Mouse (Mus musculus): ENCODE measurements around the gene Fam173b.
"Not testable (repeated sequence)": the region's sequence is repeated elsewhere in the genome, so short reads cannot be mapped to it uniquely, and the experiment has no call there.

Gene Fam173b

DNA sequence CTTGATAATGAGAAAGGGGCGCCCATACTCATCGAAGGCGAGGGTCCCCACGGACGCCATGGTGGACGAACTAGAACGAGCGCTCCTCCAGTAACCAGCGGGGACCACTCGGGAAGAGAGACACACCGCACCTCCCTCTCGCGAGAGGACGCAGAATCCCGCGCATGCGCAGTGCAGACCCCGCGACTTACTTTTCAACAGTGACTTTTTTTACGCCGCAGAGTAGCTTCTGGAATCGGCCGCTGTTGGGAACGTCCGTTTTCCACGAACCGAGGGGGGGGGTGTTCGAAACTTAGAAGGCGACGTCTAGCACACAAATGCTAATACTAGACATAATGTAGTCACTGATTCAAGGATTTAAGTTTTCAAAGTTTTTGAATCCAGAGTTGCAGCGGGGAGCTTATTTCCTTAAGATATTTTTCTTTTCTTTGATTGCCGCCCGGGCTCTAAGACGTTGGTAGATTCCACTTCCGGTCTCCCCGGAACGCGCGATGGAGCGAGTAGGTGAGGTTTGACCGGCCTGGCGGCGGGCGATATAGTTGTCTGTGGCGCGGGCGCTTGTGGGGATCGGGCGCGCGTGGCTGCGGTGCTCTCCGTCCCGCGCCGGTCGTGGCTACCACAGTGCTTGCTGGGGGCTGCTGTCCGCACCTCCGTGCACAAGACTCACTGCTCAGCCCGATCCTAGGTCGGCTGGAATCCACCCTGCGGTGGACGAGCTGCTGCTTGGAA lies at the start of gene Fam173b, which contains the start of gene Cct5:
TSS of gene Fam173b (plus strand) at position 207 of the 729 bp plus-strand sequence.
TSS of gene Cct5 (minus strand) at position 159 of the 729 bp plus-strand sequence.
- DNase-seq, result peak; percentile 99

GRCm38 (mm10) chr15:31554855-31555254 lies 46.8 kb upstream of the Fam173b start:
- no peak for DNase-seq

- no peak for DNase-seq
Measured at GRCm38 (mm10) chr15:31561390-31561789, 40.3 kb upstream of the Fam173b start.

- DNase-seq, result no peak
Measured at GRCm38 (mm10) chr15:31561976-31562375, 39.7 kb upstream of the Fam173b start.

DNA sequence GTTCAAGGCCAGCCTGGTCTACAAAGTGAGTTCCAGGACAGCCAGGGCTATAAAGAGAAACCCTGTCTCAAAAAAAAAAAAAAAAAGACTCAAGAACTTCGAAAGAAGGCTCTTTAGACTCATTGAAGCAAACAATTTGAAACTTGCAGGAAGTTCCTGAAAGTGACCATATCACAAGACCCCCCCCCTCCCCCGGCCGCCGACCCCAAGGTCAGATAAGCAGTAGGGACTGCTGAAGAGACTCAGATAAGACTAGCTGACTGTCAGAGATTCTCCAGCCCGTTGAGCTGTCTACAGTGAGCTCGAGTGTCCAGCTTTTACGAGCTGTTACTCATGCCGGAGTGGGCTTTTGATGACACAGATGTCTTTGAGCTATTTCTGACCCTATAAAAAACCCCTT lies 38.8 kb upstream of the Fam173b start:
- no peak for DNase-seq

GRCm38 (mm10) chr15:31563577-31564546 lies 37.8 kb upstream of the Fam173b start:
- no peak for DNase-seq

DNA sequence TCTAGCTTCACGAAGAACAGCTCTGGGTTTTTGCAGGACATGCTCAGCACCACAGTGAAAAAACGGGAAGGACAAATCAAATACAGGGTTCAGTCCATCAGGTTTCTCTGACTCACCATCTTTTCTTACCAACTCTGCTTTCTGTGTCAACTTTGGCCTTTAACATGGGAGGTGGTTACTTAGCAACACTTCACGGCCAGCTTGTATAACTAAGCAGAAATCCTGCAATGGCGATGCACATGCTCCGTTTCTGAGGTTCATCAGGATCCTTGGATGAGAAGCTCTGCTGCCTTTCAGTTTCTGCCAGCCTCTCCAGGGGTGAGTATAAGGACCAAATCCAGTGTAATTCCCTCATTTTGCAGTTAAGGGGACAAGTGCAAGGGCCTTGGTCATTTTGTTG lies 36.5 kb upstream of the Fam173b start, which contains the start of gene Cmbl:
TSS of gene Cmbl (plus strand) at position 206 of the 400 bp plus-strand sequence.
- DNase-seq, result no peak

DNA sequence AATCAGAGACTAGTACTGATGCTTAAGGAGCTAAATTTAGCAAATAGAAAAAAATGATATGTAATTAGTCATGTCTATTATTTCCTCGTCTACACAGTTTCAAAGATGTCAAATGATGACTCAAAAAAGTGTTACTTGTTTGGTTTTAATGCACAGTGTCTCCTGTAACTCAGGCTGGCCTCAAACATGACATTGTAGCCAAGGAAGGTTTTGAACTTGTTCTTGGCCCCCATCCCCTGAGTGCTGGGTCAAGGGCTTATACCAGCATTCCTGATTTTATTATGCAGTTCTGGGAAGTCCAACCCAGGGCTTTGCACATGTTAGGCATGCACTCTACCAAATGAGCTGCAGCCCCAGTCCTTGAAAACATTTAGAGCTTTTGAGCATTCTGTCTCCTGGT lies 35.9 kb upstream of the Fam173b start:
- no peak for DNase-seq

DNA sequence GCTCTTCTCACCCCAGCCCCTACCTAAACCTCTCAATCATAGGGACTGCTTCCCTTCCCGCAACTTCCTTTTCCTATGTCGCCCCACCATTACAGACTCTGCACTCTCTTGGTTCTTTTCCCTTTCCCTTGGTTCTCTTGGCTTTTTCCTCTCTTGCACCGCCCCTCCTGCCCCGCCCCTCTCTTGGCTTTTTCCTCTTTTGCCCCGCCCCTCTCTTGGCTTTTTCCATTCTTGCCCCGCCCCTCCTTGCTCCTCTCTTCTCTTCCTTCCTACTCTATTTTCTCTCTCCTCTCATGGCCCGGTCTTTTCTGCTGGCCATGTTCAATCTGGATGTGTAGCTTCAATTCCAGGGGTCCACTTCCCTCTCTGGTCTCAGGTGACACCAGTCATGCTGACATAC lies 34.2 kb upstream of the Fam173b start:
- no peak for DNase-seq

DNA sequence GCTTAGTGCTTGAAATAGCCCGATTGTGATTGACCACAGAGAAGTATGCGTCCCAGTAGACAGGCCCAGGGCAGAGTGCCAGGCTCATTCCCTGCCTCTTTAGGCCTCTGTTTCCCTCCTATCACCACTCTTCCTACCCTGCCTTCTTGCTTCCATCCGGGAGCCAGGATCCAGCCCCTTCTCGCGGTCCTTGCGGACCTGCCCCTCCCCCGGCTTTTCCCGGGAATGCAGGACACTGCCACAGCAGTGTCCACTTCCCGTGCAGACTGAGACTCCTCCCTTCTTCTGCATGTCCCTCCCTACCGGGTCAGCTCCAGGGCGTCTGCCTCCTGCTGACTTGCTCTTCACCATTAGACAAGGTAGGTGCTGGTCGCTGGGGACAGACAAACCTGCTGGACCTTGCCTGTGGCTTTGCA lies 33.1 kb upstream of the Fam173b start:
- no peak for DNase-seq

- no peak for DNase-seq
Measured at GRCm38 (mm10) chr15:31569325-31570022, 32.2 kb upstream of the Fam173b start.

DNA sequence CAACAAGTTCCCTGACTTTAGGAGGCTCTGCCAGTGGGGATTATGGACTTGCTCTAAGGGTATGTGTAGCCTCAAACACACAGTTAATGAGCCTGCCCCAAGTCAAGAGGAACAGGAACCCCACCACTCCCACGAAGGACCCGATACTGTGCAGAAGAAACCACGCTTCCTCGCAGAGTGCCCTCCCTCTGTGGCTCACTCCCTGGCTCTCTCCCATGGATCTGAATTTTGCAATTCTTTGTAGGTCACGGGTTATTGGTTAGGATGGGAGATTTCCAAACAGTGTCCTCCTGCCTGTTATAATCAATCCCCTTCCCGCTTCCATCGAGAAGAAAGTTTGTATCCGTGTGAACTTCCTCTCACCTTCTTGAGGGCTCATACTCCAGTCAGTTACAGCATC lies 30.7 kb upstream of the Fam173b start:
- no peak for DNase-seq

DNA sequence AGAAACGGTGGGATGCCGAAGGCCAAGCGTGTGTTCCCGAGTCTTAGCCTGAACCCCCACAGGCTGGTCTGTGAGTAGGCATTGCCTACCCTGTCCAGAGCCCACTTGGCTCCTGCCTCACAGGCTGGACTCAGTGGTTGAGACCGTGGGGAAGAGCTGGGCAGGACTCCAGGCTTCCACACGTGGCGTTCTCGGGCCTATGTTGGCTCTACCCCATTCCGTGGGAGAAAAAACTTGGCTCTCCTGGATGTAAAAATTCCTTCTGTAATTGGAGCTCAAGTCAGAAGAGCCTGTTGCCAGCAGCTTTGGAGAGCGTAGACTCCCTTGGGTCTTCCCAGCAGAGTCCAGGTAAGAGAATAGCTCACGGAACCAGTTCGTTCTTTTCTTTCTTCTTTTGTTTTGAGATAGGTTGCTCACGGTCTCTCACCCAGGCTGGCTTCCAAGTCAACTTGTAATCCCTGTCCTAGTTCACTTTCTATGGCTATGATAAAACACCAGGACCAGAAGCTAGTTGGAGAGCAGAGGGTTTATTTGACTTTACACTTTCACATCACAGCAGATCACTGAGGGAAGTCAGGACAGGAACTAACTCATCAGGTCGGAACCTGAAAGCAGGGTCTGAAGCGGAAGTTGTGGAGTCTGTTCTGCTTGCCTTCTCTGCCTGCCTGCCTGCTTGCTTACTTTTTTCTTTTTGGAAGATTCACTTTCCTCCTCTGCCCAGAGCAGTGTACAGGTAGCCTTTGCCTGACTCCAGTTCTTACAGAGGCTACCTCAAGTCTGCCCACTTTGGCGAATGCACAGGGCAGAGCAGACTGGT lies 29.5 kb upstream of the Fam173b start:
- DNase-seq, result no peak

DNA sequence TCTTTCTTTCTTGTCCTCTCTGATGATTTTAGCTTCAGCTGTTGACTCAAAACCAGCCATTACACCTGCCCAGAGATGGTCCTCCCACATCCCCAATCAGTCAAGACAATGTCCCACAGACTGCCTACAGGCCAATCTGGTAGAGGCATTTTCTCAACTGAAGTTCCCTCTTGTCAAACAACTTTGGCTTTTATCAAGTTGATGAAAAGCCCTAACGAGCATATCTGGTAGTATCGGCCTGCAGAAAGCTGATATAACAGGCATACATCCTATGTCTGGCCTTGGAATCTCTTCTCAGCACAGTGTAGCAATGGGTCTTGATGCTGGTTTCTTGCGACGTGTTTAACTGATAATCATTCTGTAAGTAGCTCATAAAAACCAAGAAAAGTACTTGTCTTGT lies 28.4 kb upstream of the Fam173b start:
- no peak for DNase-seq

GRCm38 (mm10) chr15:31573692-31574091 lies 28.0 kb upstream of the Fam173b start:
- DNase-seq, result no peak

GRCm38 (mm10) chr15:31576076-31576475 lies 25.6 kb upstream of the Fam173b start:
- DNase-seq, result no peak

DNA sequence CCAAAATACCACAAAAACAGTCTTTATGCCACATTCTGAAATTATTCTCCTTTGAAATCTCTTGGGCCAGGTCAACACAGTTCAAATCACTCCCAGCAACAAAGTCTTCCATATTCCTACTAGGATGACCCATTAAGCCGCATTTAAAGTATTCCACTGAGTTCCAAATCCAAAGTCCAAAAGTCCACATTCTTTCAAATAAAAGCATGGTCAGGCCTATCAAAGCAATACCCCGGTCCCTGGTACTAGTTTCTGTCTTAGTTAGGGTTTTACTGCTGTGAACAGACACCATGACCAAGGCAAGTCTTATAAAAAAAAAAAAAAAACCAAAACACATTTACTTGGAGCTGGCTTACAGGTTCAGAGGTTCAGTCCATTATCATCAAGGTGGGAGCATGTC lies 20.6 kb upstream of the Fam173b start:
- DNase-seq, result not testable (repeated sequence)

DNA sequence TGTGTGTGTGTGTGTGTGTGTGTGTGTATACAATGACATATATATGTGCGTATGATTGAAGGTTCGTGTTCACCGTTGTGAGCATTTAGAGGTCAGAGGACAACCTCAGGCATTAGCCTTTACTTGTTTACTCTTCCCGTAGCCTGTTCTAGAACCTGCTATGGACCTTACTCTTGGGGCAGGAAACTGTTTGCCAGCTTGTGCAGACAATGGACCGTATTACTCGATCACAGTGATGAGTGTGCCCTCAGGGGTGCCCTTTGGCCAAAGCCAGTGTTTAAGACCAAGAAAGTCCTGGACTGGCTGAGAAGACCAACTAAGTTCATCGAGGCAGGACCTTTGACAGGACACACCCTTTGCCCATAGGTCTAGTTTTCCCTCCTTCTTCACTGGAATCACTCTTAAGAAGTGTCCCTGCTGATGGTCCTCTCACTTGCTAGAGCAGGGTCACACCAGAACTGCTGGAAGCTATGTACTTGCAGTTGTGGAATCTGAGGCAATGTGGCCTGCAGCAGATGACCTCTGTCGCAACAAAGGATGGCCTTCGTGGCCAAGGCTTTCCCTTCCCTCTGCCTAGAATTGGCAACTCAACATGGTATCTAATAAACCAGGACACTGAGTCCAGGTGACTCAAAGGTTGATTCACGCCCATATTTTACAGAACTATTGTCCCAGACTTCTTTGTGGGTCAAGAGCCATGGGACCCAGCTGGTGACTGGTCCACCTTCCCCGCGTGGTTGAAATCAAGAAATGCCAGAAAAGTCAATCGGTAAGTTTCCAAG lies 18.2 kb upstream of the Fam173b start:
- no peak for DNase-seq

DNA sequence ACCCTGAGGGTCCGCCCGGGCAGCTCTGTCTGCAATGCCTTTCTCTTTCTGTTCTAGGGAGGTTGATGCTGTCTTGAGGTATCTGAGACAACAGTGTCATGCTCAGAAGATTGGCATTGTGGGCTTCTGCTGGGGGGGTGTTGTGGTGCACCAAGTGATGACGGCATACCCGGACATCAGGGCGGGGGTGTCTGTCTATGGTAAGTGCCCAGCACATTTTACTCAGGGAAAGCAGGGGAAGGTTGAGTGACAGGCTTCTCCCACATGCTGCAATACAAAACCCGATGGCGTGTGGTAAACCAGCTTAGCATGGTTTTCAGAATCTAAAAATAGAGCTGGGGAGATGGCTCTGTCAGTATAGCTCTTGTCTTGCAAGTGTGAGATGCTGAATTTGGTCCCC lies 16.4 kb upstream of the Fam173b start:
- DNase-seq, result no peak

GRCm38 (mm10) chr15:31586088-31586487 lies 15.6 kb upstream of the Fam173b start:
- no peak for DNase-seq

DNA sequence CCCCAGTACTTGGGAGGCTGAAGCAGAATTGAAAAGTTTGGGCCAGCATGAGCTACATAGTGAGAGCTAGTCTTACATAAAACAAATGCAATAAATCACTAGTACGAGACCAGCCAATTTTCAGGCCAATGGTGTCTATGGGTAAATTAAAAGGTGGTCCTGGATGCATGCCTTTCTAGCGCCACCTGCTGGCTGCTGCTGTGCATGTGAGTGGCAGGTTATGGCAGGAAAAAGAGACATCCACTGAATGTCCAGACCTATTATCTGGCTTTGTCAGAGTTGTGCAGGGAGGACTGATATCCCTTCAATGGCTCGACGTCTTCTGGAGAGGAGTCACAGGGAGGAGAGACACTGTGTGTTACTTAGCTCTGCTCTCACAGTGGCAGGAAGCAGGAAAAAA lies 15.1 kb upstream of the Fam173b start:
- peak; percentile 81 for DNase-seq

Measured in cerebellum, adult 9-10 months (tissue).